Mouse (Mus musculus): ENCODE results near the gene Tns1.

Gene Tns1

GRCm38 (mm10) chr1:73862323-73863073 lies 261.8 kb downstream of the Tns1 start:
- DNase-seq (ENCODE audit: low read depth, low spot score), result peak; percentile 94

- DNase-seq (ENCODE audit: low read depth, low spot score), result no peak
Observed at GRCm38 (mm10) chr1:73860421-73860820, 263.8 kb downstream of the Tns1 start.
